ENCODE assay signal across 7 mouse cellular contexts in genomic region chr4:116708201-116708764, GRCm38 (mm10). TPM values are rescaled to one million over a fixed set of nuclear protein-coding genes. Genes with fewer than 3 reads are reported as not detected.
DNase-seq lines count a peak whose midpoint lies in the region; ATAC-seq lines count a peak whose summit lies in the region.

TSS of gene Mmachc (minus strand) at chr4:116708406.
TSS of gene Ccdc163 (plus strand) at chr4:116708509.

- WGBS in embryonic facial prominence, embryonic 12.5 days = under 1% methylated on average over 29 of the region's 29 CpGs
- WGBS in limb, embryonic 11.5 days = under 1% methylated on average over 29 of the region's 29 CpGs
- under 1% methylated on average over 29 of the region's 29 CpGs for WGBS in midbrain, embryonic 14.5 days

- no peak within 1 kb of the TSS for H3K27ac ChIP-seq in embryonic facial prominence, embryonic 12.5 days
- no peak within 1 kb of the TSS for H3K27ac ChIP-seq in limb, embryonic 11.5 days (replicated peaks; ENCODE audit: low read depth, low read length)
- peak within 1 kb of the TSS; percentile 55; the same call in 1 of the 2 replicates for H3K27ac ChIP-seq in midbrain, embryonic 14.5 days (replicated peaks; ENCODE audit: low read depth, low read length)

- H3K4me2 ChIP-seq in embryonic facial prominence, embryonic 12.5 days (replicated peaks) = peak within 1 kb of the TSS; percentile 90
- H3K4me2 ChIP-seq in limb, embryonic 11.5 days (ENCODE audit: low read depth, severe bottlenecking) = peak within 1 kb of the TSS; percentile 65
- peak within 1 kb of the TSS; percentile 68 for H3K4me2 ChIP-seq in midbrain, embryonic 14.5 days (ENCODE audit: low read length)

- ATAC-seq in embryonic facial prominence, embryonic 12.5 days (ENCODE audit: insufficient number of reproducible peaks, insufficient read depth, low FRiP score, low TSS enrichment) = peak; percentile 99
- ATAC-seq in limb, embryonic 11.5 days (ENCODE audit: insufficient number of reproducible peaks, low FRiP score, low TSS enrichment, low read depth) = peak; percentile 96
- ATAC-seq in midbrain, embryonic 14.5 days (ENCODE audit: low FRiP score, low TSS enrichment) = peak; percentile 99

- H3K9me3 ChIP-seq in embryonic facial prominence, embryonic 12.5 days = no peaks in the 10 kb centered on the region
- no peaks in the 10 kb centered on the region for H3K9me3 ChIP-seq in limb, embryonic 11.5 days (ENCODE audit: control insufficient read depth, low read length)
- H3K9me3 ChIP-seq in midbrain, embryonic 14.5 days (ENCODE audit: control insufficient read depth, low read length) = no peaks in the 10 kb centered on the region

- H3K9ac ChIP-seq in embryonic facial prominence, embryonic 12.5 days = peak within 1 kb of the TSS; percentile 55
- peak within 1 kb of the TSS; percentile 58; the same call in 1 of the 2 replicates for H3K9ac ChIP-seq in limb, embryonic 11.5 days (ENCODE audit: low read length)
- H3K9ac ChIP-seq in midbrain, embryonic 14.5 days (replicated peaks; ENCODE audit: low read length) = peak within 1 kb of the TSS; percentile 64

- peaks cover 9% of the 10 kb centered on the region for H3K36me3 ChIP-seq in embryonic facial prominence, embryonic 12.5 days
- H3K36me3 ChIP-seq in limb, embryonic 11.5 days (ENCODE audit: control insufficient read depth, insufficient read depth, low read length) = no peaks in the 10 kb centered on the region; the same call in 1 of the 2 replicates
- H3K36me3 ChIP-seq in midbrain, embryonic 14.5 days (ENCODE audit: control insufficient read depth, insufficient read depth, low read length) = 0 out of 2 replicates have a peak, but pooled peaks cover 6% of the 10 kb centered on the region

- no peaks in the 10 kb centered on the region for H3K27me3 ChIP-seq in embryonic facial prominence, embryonic 12.5 days
- no peaks in the 10 kb centered on the region for H3K27me3 ChIP-seq in limb, embryonic 11.5 days (ENCODE audit: control insufficient read depth, insufficient read depth, low read length)
- no peaks in the 10 kb centered on the region for H3K27me3 ChIP-seq in midbrain, embryonic 14.5 days (ENCODE audit: control insufficient read depth, insufficient read depth, low read length)

- DNase-seq in adrenal gland, postnatal 25 days = peak; percentile 77
- DNase-seq in heart, adult 11 months = peak; percentile 100
- peak; percentile 89 for DNase-seq in kidney, adult 18-20 months
- peak; percentile 88 for DNase-seq in limb, embryonic 11.5 days (ENCODE audit: low spot score)
- DNase-seq in midbrain, embryonic 14.5 days = peak; percentile 97
- DNase-seq in spleen, adult 18-20 months = peak; percentile 73 to 79

- peaks cover 4% of the 10 kb centered on the region for H3K4me1 ChIP-seq in embryonic facial prominence, embryonic 12.5 days
- H3K4me1 ChIP-seq in limb, embryonic 11.5 days (ENCODE audit: control insufficient read depth, insufficient read depth, low read length) = peaks cover 4% of the 10 kb centered on the region; the same call in 1 of the 2 replicates
- H3K4me1 ChIP-seq in midbrain, embryonic 14.5 days (ENCODE audit: control insufficient read depth, insufficient read depth, low read length) = peaks cover 9% of the 10 kb centered on the region

- peak within 1 kb of the TSS; percentile 59 for H3K4me3 ChIP-seq in embryonic facial prominence, embryonic 12.5 days
- peak within 1 kb of the TSS; percentile 37 for H3K4me3 ChIP-seq in limb, embryonic 11.5 days (ENCODE audit: low read depth, low read length)
- H3K4me3 ChIP-seq in midbrain, embryonic 14.5 days (replicated peaks; ENCODE audit: low read depth, low read length) = peak within 1 kb of the TSS; percentile 69

RNA-seq across cellular contexts. Expression of gene Mmachc, which starts in this region (rescaled TPM):
- 29.4 and 32.0 TPM in 2 replicates for total RNA-seq in adrenal gland, postnatal 25 days (2021)
- 26.4 and 28.5 TPM in 2 replicates for polyA plus RNA-seq in embryonic facial prominence, embryonic 12.5 days (2016; fragmentation: Nextera tagmentation; extraction: Ambion mirVana)
- polyA plus RNA-seq in limb, embryonic 11.5 days (2014; fragmentation: Nextera tagmentation; extraction: Ambion mirVana) = 24.0 and 27.7 TPM in 2 replicates
- polyA plus RNA-seq in midbrain, embryonic 14.5 days (2014; fragmentation: Nextera tagmentation; extraction: Ambion mirVana) = 16.3 and 20.6 TPM in 2 replicates

RNA-seq across cellular contexts. Expression of gene Ccdc163, which starts in this region (rescaled TPM):
- total RNA-seq in adrenal gland, postnatal 25 days (2021) = 21.1 and 31.9 TPM in 2 replicates
- polyA plus RNA-seq in embryonic facial prominence, embryonic 12.5 days (2016; fragmentation: Nextera tagmentation; extraction: Ambion mirVana) = 25.2 and 26.3 TPM in 2 replicates
- polyA plus RNA-seq in limb, embryonic 11.5 days (2014; fragmentation: Nextera tagmentation; extraction: Ambion mirVana) = 34.4 and 36.4 TPM in 2 replicates
- 11.4 and 13.1 TPM in 2 replicates for polyA plus RNA-seq in midbrain, embryonic 14.5 days (2014; fragmentation: Nextera tagmentation; extraction: Ambion mirVana)
